Comparison of ENCODE assay signal across 32 mouse cellular contexts in the genomic region with DNA sequence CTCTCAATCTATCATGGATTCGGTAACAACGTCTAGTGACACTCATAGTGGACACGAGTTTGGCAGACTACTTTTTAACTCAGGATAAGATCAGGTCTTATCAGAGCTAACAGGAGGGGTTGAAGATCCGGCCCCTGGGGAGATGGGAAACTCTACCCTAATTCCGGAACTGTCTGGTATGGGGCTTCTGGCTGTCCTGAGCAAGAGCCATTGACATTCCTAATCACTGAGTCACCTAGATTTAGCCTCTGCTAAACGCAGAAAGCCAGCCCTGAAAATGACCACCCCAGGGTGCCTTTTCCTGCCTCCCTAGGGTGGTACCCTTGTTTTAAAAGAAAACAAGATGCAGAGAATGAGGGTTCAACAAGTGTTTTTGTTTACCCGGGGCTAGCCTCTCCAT. TPM values are rescaled to one million over a fixed set of nuclear protein-coding genes. Genes with fewer than 3 reads are reported as not detected.
DNase-seq lines count a peak whose midpoint lies in the region; ATAC-seq and TF ChIP-seq lines count a peak whose summit lies in the region.
"Had no signal": no experiment of that assay in that cellular context is flagged by ENCODE, and none has a peak within 500 bp of the region (broad histone marks: within the 10 kb centered on the region; RNA-seq: fewer than 3 reads in every experiment).

No protein-coding gene starts in this region.

- H3K36me3 ChIP-seq in heart, embryonic 12.5 days, result no peaks in the 10 kb centered on the region
- H3K36me3 ChIP-seq in midbrain, embryonic 12.5 days, result no peaks in the 10 kb centered on the region
- H3K36me3 ChIP-seq in midbrain, embryonic 10.5 days, result no peaks in the 10 kb centered on the region
- no peaks in the 10 kb centered on the region for H3K36me3 ChIP-seq in ES-E14 (ENCODE audit: control insufficient read depth, insufficient read depth, low read length, poor library complexity, severe bottlenecking)
- H3K36me3 ChIP-seq in liver, embryonic 11.5 days (ENCODE audit: control insufficient read depth, insufficient read depth, low read length), result no peaks in the 10 kb centered on the region
- H3K36me3 ChIP-seq: heart, embryonic 15.5 days; hindbrain, embryonic 10.5 days; hindbrain, embryonic 15.5 days; kidney, embryonic 15.5 days; limb, embryonic 12.5 days; neural tube, embryonic 15.5 days had no signal

- H3K4me3 ChIP-seq in heart, embryonic 12.5 days, result no peak overlapping the region
- no peak overlapping the region for H3K4me3 ChIP-seq in midbrain, embryonic 12.5 days
- no peak overlapping the region for H3K4me3 ChIP-seq in midbrain, embryonic 10.5 days
- no peak overlapping the region for H3K4me3 ChIP-seq in ES-E14 (ENCODE audit: insufficient read depth in 1 of 2, low read depth in 1 of 2, low read length in 2 of 2, poor library complexity in 1 of 2, severe bottlenecking in 1 of 2)
- no peak overlapping the region for H3K4me3 ChIP-seq in liver, embryonic 11.5 days (ENCODE audit: low read depth, low read length)
- H3K4me3 ChIP-seq in cerebellum, adult 2 months (replicated peaks; ENCODE audit: insufficient read depth, low read depth, low read length), result no peak overlapping the region
- H3K4me3 ChIP-seq: gastrocnemius, adult 2 months; heart, embryonic 15.5 days; hindbrain, embryonic 10.5 days; hindbrain, embryonic 15.5 days; kidney, embryonic 15.5 days; left cerebral cortex, adult 2 months; limb, embryonic 12.5 days; megakaryocyte, embryonic 14.5 days; neural tube, embryonic 15.5 days had no signal

- H3K9me3 ChIP-seq in heart, embryonic 12.5 days (replicated peaks), result no peaks in the 10 kb centered on the region
- no peaks in the 10 kb centered on the region for H3K9me3 ChIP-seq in midbrain, embryonic 12.5 days
- H3K9me3 ChIP-seq in midbrain, embryonic 10.5 days (replicated peaks), result no peaks in the 10 kb centered on the region
- no peaks in the 10 kb centered on the region for H3K9me3 ChIP-seq in ES-E14 (ENCODE audit: control insufficient read depth, insufficient read depth, low read depth, low read length)
- H3K9me3 ChIP-seq in liver, embryonic 11.5 days (ENCODE audit: control insufficient read depth, low read length), result no peaks in the 10 kb centered on the region
- H3K9me3 ChIP-seq: heart, embryonic 15.5 days; hindbrain, embryonic 10.5 days; hindbrain, embryonic 15.5 days; kidney, embryonic 15.5 days; limb, embryonic 12.5 days; neural tube, embryonic 15.5 days had no signal

- H3K4me2 ChIP-seq in heart, embryonic 12.5 days, result peak overlapping the region; percentile 5; the same call in 1 of the 2 replicates
- no peak overlapping the region for H3K4me2 ChIP-seq in midbrain, embryonic 12.5 days (replicated peaks)
- H3K4me2 ChIP-seq in liver, embryonic 11.5 days, result no peak overlapping the region
- H3K4me2 ChIP-seq: heart, embryonic 15.5 days; hindbrain, embryonic 15.5 days; kidney, embryonic 15.5 days; limb, embryonic 12.5 days; neural tube, embryonic 15.5 days had no signal

- TF ChIP-seq POLR2A in cerebellum, adult 2 months (IDR thresholded peaks at IDR 0.05; ENCODE audit: borderline replicate concordance, insufficient read depth, low read length), result no peak

- no peak for TF ChIP-seq CTCF in cerebellum, adult 2 months (IDR thresholded peaks at IDR 0.05; ENCODE audit: borderline replicate concordance, insufficient read depth, low read depth, low read length)

- H3K27ac ChIP-seq in heart, embryonic 12.5 days (ENCODE audit: poor library complexity, severe bottlenecking), result peak overlapping the region; percentile 33; the same call in 1 of the 2 replicates
- H3K27ac ChIP-seq in midbrain, embryonic 12.5 days (replicated peaks), result 0 out of 2 replicates have a peak overlapping the region, but pooled peaks have one; percentile 20
- no peak overlapping the region for H3K27ac ChIP-seq in midbrain, embryonic 10.5 days (replicated peaks)
- no peak overlapping the region for H3K27ac ChIP-seq in ES-E14 (ENCODE audit: insufficient read depth, low read depth, low read length, poor library complexity, severe bottlenecking)
- no peak overlapping the region for H3K27ac ChIP-seq in liver, embryonic 11.5 days (ENCODE audit: low read depth, low read length)
- no peak overlapping the region for H3K27ac ChIP-seq in cerebellum, adult 2 months (ENCODE audit: insufficient read depth, low read length)
- H3K27ac ChIP-seq: gastrocnemius, adult 2 months; heart, embryonic 15.5 days; hindbrain, embryonic 10.5 days; hindbrain, embryonic 15.5 days; kidney, embryonic 15.5 days; left cerebral cortex, adult 2 months; limb, embryonic 12.5 days; neural tube, embryonic 15.5 days had no signal

- WGBS in heart, embryonic 12.5 days, result 14% methylated on average over 7 of the region's 7 CpGs
- WGBS in midbrain, embryonic 12.5 days, result 66% methylated on average over 7 of the region's 7 CpGs
- WGBS in midbrain, embryonic 10.5 days, result 62% methylated on average over 7 of the region's 7 CpGs
- 24% methylated on average over 7 of the region's 7 CpGs for WGBS in liver, embryonic 11.5 days
- WGBS in cerebellum, adult 2 months, result 78% methylated on average over 7 of the region's 7 CpGs

- in situ Hi-C loops in ES-E14 (cut with MboI; ENCODE audit: low sequenced_read_pairs in 2 of 2, unreplicated experiment in 2 of 2), result no loop called here

- no peak for DNase-seq in heart, postnatal 25 days (ENCODE audit: low spot score)
- DNase-seq in midbrain, embryonic 10.5 days (ENCODE audit: low spot score), result no peak
- DNase-seq in ES-E14 (ENCODE audit: low read depth, low spot score), result peak; percentile 40
- DNase-seq in liver, embryonic 11.5 days (ENCODE audit: low spot score), result no peak
- DNase-seq in cerebellum, adult 2 months, result no peak
- DNase-seq: adrenal gland, postnatal 10 days; B cell, adult 2 months; cerebellum, adult 9-10 months; cerebellum, postnatal 36 days; gastrocnemius, adult 2 months; kidney, adult 18-20 months; kidney, postnatal 25 days; lung, postnatal 4 days; midbrain, embryonic 14.5 days; right cerebral cortex, postnatal 25 days; spleen, adult 18-20 months; thymus, postnatal 14 days had no signal

- H3K9ac ChIP-seq in heart, embryonic 12.5 days, result 0 out of 2 replicates have a peak overlapping the region, but pooled peaks have one; percentile 31
- H3K9ac ChIP-seq in midbrain, embryonic 12.5 days (replicated peaks), result no peak overlapping the region
- H3K9ac ChIP-seq in ES-E14 (ENCODE audit: insufficient read depth, low read depth, low read length, poor library complexity, severe bottlenecking), result no peak overlapping the region
- H3K9ac ChIP-seq in liver, embryonic 11.5 days (ENCODE audit: low read depth, low read length), result no peak overlapping the region
- H3K9ac ChIP-seq: heart, embryonic 15.5 days; hindbrain, embryonic 15.5 days; kidney, embryonic 15.5 days; limb, embryonic 12.5 days; neural tube, embryonic 15.5 days had no signal

- no peak for ATAC-seq in heart, embryonic 12.5 days (ENCODE audit: insufficient number of reproducible peaks, low FRiP score)
- no peak for ATAC-seq in midbrain, embryonic 12.5 days (ENCODE audit: low FRiP score, low read depth)
- ATAC-seq in liver, embryonic 11.5 days (replicated peaks; ENCODE audit: low FRiP score), result no peak
- ATAC-seq in frontal cortex, adult (ENCODE audit: low TSS enrichment), result no peak
- ATAC-seq: forebrain, embryonic 14.5 days; inflammation-experienced regulatory T-cells, adult 6 months had no signal

- intact Hi-C loops in heart, postnatal 25 days (cut with DNase I), result no loop called here

- peaks cover 25% of the 10 kb centered on the region for H3K4me1 ChIP-seq in heart, embryonic 12.5 days (replicated peaks)
- H3K4me1 ChIP-seq in midbrain, embryonic 12.5 days, result peaks cover 5% of the 10 kb centered on the region
- H3K4me1 ChIP-seq in midbrain, embryonic 10.5 days, result peaks cover 7% of the 10 kb centered on the region
- H3K4me1 ChIP-seq in ES-E14 (ENCODE audit: control insufficient read depth in 2 of 2, insufficient read depth in 2 of 2, low read length in 2 of 2, poor library complexity in 1 of 2), result peaks cover 0 to 9% of the 10 kb centered on the region in 2 experiments; a peak in 1 of 4 replicates
- H3K4me1 ChIP-seq in liver, embryonic 11.5 days (replicated peaks; ENCODE audit: control insufficient read depth, insufficient read depth, low read length), result no peaks in the 10 kb centered on the region
- H3K4me1 ChIP-seq in cerebellum, adult 2 months (ENCODE audit: control insufficient read depth, insufficient read depth, low read length), result peaks cover 6% of the 10 kb centered on the region
- H3K4me1 ChIP-seq: kidney, embryonic 15.5 days; limb, embryonic 12.5 days had no signal

- no peaks in the 10 kb centered on the region for H3K27me3 ChIP-seq in heart, embryonic 12.5 days (replicated peaks)
- peaks cover 4% of the 10 kb centered on the region; the same call in 1 of the 2 replicates for H3K27me3 ChIP-seq in midbrain, embryonic 12.5 days
- peaks cover under 1% of the 10 kb centered on the region; the same call in 1 of the 2 replicates for H3K27me3 ChIP-seq in midbrain, embryonic 10.5 days (ENCODE audit: low read depth, poor library complexity, severe bottlenecking)
- no peaks in the 10 kb centered on the region for H3K27me3 ChIP-seq in liver, embryonic 11.5 days (replicated peaks; ENCODE audit: control insufficient read depth, insufficient read depth, low read length)
- no peaks in the 10 kb centered on the region for H3K27me3 ChIP-seq in cerebellum, adult 2 months (ENCODE audit: control insufficient read depth, insufficient read depth, low read length)
- H3K27me3 ChIP-seq: heart, embryonic 15.5 days; kidney, embryonic 15.5 days had no signal

TF ChIP-seq in ES-E14, 5 proteins besides CTCF, POLR2A, EP300 and RAD21:
- no peak for TF ChIP-seq ZNF384 (IDR thresholded peaks at IDR 0.05; ENCODE audit: low read depth, low read length)
- TF ChIP-seq HCFC1 (IDR thresholded peaks at IDR 0.05; ENCODE audit: borderline replicate concordance, insufficient read depth, low read length), result no peak
- no peak for TF ChIP-seq CHD2 (IDR thresholded peaks at IDR 0.05; ENCODE audit: low read depth, low read length)
- TF ChIP-seq ZC3H11A (IDR thresholded peaks at IDR 0.05; ENCODE audit: borderline replicate concordance, low read depth, low read length), result no peak
- TF ChIP-seq MAFK (IDR thresholded peaks at IDR 0.05; ENCODE audit: insufficient read depth, low read depth, low read length), result no peak

RNA-seq across cellular contexts. Expression of a gene that starts 34.4 kb away (rescaled TPM):
- polyA plus RNA-seq in heart, embryonic 12.5 days (2016; fragmentation: Nextera tagmentation; extraction: Ambion mirVana), result 2.8 and 3.5 TPM in 2 replicates
- 10 to 100 TPM; 18.6 to 21.4 TPM for total RNA-seq in heart, postnatal 25 days (2021)
- polyA plus RNA-seq in midbrain, embryonic 12.5 days (2016; fragmentation: Nextera tagmentation; extraction: Ambion mirVana), result 1.8 TPM in 2 replicates
- 0.28 and 0.47 TPM in 2 replicates for polyA plus RNA-seq in midbrain, embryonic 10.5 days (2016; fragmentation: Nextera tagmentation; extraction: Ambion mirVana)
- 120 and 169 TPM in 2 replicates for total RNA-seq in ES-E14 (2012; rRNA removed)
- polyA plus RNA-seq in liver, embryonic 11.5 days (2014; fragmentation: Nextera tagmentation; extraction: Ambion mirVana), result 0.04 TPM in 1 of 2 replicates, not detected in the other
- polyA plus RNA-seq in cerebellum, adult 2 months (2012; rRNA removed), result 8.1 and 9.8 TPM in 2 replicates
- total RNA-seq: CH12.LX; monocyte, adult 5-6 weeks had no signal

Comparison
In these comparisons a context has a peak if more than half of its experiments do, and no peak if none do; other contexts are left out.
1. H3K27ac ChIP-seq: peak in heart, embryonic 12.5 days (single experiment) and midbrain, embryonic 12.5 days (single experiment); none in midbrain, embryonic 10.5 days (single experiment), ES-E14 (single experiment), liver, embryonic 11.5 days (single experiment) and cerebellum, adult 2 months (single experiment).